Mouse (Mus musculus) Patski (cell line): ENCODE results near the gene Ggct. TPM values are rescaled to one million over a fixed set of nuclear protein-coding genes. Genes with fewer than 3 reads are reported as not detected.
A peak's percentile ranks its signal among the peaks of the same experiment; 100 is the strongest.

Source experiments
- ATAC-seq: fragments of 100-300 bp; one replicate; pipeline ENCODE4 v1.8.0; 2021
- CTCF ChIA-PET: fragments of 350-600 bp; sonication (Branson Sonifier 250); formaldehyde crosslinking; loops from one replicate; lab custom pipeline; 2022; ENCODE audit warnings: inconsistent platforms; lab: Charles Lee
- POLR2A ChIA-PET: fragments of 350-600 bp; sonication (Branson Sonifier 250); formaldehyde crosslinking; loops from one replicate; lab custom pipeline; 2022; ENCODE audit warnings: antibody characterized with exemption, inconsistent platforms; lab: Charles Lee
- DNase-seq: peaks from one replicate; pipeline ENCODE4 v3.0.0-alpha.2; 2011; ENCODE audit warnings: low read depth, low spot score
- H3K27me3 ChIP-seq: fragments of 371-371 bp; one replicate; pipeline ENCODE4 v1.5.1; 2021
- CTCF ChIP-seq: fragments of 100-300 bp; IDR thresholded peaks from one replicate; pipeline ENCODE4 v1.5.1; 2021
- in situ Hi-C: fragments of 300-500 bp; cut with MboI; formaldehyde crosslinking; loops from 3 replicates; pipeline ENCODE4 v1.11.1; 2018; ENCODE audit warnings: low pct_unique_long_range_greater_than_20kb, mixed read lengths
- polyA plus RNA-seq: library from polyadenylated mRNA; unstranded; gene quantifications from one replicate; pipeline ENCODE4 v1.2.3, GENCODE M21; 2021

Gene Ggct
- polyA plus RNA-seq, 1 experiment from 2014 or later = 14.2 TPM

DNA sequence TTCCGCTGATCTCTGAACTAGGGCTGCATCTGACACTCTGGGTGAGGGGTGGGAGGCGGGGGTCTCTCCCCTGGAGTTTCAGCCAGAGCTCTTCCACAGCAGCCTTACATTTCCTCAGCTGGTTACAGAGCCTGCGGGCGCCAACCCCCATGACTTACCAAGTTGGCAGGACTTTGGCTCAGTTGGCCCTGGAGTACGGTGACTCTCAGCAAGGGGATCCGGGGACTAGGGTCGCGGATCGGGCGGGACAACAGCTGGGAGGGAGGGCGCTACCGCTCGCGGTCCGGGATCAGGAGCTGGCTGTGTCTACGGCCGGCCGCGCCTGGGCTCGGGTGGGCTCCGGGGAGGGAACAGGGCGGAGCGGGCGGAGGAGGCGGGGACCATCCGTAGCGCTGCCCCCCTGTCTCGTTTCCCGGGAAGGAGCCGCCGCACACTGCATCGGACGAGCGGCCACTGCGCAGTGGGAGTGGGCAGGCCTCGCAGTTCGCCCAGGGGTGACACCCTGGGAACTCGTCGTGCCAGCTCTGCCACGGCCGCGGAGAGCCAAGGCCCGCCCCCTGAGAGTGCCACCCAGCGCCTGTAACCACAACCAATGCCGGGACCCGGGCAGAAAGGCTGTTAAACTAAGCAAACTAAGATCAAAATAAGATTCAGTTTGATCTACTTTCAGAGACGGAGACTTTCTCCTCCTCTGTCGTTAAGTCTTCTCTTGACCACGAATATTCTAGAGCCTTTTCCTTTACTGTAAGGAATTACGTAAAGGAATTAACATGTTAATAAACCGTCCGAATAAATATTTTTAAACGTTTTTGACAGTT, 20.4 kb downstream of the Ggct start, which contains the start of gene Nod1:
TSS of gene Nod1 (minus strand) at position 502 of the 818 bp plus-strand sequence.
- DNase-seq = peak; percentile 3
- no peak for TF ChIP-seq CTCF
- ChIA-PET CTCF (interaction anchor here (2.6 to 3.0 kb wide), 2 partner anchors 13 to 19 kb away, joined by 9 to 21 read pairs; partner anchors contain the start of gene Ggct), POLR2A (interaction anchor here (0.7 to 0.9 kb wide), 2 partner anchors 20 to 155 kb away, joined by 3 read pairs; no protein-coding TSS in a partner anchor)
- no peaks in the 10 kb centered on the region for H3K27me3 ChIP-seq
- ATAC-seq = peak; percentile 93
- in situ Hi-C loops = no loop called here

DNA sequence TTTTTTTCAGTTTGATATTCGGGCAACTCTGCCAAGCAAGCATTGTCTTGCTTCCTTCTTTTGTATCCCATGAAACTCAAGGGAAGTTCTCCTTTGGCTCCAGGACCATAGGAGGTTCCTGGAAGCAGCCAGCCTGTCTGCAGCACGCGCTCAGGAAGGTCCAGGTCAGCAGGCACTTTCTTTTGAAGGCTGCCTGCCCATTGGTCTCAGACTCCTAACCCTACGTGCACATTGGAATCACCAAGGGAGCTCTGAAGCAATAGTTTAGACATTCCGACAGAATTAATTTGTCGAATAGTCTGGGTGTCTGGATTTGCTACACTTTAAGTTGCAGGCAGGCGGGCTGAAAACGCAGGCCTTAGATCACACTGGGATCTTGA, 21.0 kb downstream of the Ggct start:
- TF ChIP-seq CTCF = no peak
- DNase-seq = peak; percentile 4
- CTCF ChIA-PET = no interaction called here
- H3K27me3 ChIP-seq = no peaks in the 10 kb centered on the region
- in situ Hi-C loops = no loop called here
- peak; percentile 9 for ATAC-seq
- POLR2A ChIA-PET = interaction anchor here (0.7 kb wide), 1 partner anchor 155 kb away, joined by 3 read pairs; no protein-coding TSS in a partner anchor

DNA sequence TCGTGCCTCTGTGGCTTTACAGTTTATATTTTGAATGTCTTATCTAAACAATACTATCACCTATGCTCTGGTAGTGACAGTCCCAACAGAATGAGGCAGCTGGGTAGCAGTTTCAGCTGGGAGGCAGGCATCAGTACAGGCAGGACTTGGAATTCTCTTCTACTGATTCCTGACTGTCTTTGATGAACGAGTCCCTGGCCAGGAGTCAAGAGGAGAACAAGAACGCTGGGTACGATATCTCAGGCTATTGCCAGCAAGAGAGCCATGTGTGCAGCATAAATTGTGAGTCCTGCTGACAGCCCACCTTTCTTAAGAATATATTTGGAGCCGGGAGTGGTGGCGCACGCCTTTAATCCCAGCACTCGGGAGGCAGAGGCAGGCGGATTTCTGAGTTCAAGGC, 22.2 kb downstream of the Ggct start:
- POLR2A ChIA-PET = no interaction called here
- ATAC-seq = no peak
- no peak for DNase-seq
- CTCF ChIA-PET = interaction anchor here (1.4 kb wide), 1 partner anchor 46 kb away, joined by 3 read pairs; no protein-coding TSS in a partner anchor
- H3K27me3 ChIP-seq = no peaks in the 10 kb centered on the region
- in situ Hi-C loops = no loop called here
- TF ChIP-seq CTCF = no peak

DNA sequence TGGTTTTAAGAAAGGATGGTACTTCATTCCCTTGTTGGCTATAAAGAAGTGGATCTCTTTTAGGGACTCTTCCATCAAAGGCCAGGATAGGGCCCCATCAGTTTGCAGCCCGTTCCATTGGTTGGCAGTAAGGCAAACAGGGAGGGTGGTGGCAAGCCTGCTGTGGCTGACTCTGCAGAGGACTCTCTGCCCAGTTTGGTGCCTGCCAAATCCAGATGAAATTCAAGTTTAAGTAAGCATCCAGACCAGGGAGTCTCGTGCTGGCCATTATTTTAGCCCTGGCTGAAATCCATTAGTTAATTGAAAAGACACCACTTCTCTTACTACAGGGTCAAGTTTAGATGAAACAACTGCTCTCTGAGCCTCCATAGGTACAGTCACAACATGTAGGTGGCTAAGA, 22.9 kb downstream of the Ggct start:
- in situ Hi-C loops = no loop called here
- CTCF ChIA-PET = interaction anchor here (1.4 kb wide), 1 partner anchor 46 kb away, joined by 3 read pairs; no protein-coding TSS in a partner anchor
- POLR2A ChIA-PET = no interaction called here
- no peak for DNase-seq
- no peaks in the 10 kb centered on the region for H3K27me3 ChIP-seq
- no peak for ATAC-seq
- TF ChIP-seq CTCF = no peak

DNA sequence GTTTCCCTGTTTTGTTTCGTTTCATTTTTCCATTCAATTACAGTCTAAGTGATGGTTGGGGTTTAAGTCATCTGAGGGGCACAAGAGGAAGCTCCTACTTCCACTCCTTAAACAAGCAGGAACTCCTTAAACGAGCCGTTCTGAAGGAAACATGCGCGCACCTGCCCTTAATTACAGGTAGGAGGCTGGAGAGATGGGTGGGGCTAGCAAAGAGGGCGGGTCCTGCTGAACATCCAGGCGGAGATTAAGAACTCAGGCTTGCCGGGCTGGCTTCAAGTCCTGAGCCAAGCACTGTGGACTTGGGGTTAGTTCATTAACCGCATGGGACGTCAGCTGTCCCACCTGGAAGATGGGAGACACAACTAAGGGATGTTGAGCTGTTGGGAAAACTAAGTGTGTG, 25.2 kb downstream of the Ggct start:
- H3K27me3 ChIP-seq = no peaks in the 10 kb centered on the region
- no peak for DNase-seq
- in situ Hi-C loops = no loop called here
- CTCF ChIA-PET = no interaction called here
- POLR2A ChIA-PET = no interaction called here
- no peak for ATAC-seq
- TF ChIP-seq CTCF = no peak

DNA sequence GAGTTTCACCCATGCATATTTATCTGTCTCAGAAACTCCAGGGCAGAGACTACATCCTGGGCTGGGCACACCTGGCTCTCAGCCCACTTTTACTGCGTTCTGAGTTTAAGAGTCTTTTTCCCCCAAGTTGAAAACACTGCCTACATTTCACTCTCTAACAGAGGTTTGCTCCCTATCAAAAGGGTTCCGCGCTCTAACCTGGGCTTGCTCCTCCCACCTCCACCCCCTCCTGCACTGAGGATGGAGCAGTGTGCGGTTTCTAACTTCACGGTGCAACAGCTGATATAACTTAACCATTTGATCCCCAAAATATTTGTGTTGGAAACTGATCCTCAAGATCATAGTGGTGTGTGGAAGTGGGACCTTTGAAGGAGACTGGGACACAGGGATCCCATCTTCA, 27.5 kb downstream of the Ggct start:
- TF ChIP-seq CTCF = no peak
- H3K27me3 ChIP-seq = no peaks in the 10 kb centered on the region
- DNase-seq (no peak), ATAC-seq (no peak)
- ChIA-PET POLR2A (no interaction called here), CTCF (no interaction called here)
- in situ Hi-C loops = no loop called here

DNA sequence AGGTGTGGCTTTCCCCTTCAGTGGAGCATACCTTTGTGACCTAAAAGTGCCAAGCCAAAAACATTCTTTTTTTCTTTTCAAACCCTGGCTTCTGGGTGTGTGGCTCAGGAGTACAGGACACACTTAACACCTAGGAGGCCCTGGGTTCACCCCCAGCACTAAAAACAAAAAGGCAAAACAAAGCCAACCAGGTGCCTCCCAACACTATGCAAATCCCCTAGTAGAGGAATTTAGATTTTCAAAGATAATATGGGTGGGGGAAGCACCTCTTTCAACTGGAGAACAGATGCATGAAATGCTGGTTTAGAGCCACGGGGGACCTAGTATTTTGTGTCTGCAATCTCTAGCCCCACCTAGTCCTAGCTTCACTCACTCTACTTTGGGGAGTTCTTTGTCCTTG, 28.0 kb downstream of the Ggct start:
- in situ Hi-C loops = no loop called here
- CTCF ChIA-PET = no interaction called here
- ATAC-seq = no peak

DNA sequence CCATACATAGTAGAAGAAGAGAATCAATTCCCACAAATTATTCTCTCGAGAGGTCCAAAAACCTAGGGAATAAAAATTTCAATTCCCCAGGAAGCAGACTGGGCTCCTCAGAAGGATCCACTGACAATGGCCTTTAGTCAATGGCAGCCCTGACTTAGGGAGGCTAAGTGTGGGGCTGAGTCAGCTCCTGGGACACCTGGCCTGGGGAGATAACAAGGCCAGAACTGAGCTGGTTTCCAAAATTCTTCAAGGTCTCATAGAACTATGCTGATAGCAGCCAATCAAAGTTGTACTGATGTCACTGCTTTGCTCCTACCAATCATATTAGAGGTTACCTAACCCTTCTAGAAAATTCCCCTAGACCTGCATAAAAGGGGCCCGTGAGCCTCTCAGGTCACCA, 29.2 kb downstream of the Ggct start:
- ChIA-PET POLR2A (no interaction called here), CTCF (no interaction called here)
- H3K27me3 ChIP-seq = no peaks in the 10 kb centered on the region
- ATAC-seq (no peak), DNase-seq (no peak)
- no peak for TF ChIP-seq CTCF
- in situ Hi-C loops = no loop called here

More for the DNA sequence above, 28.0 kb downstream of the Ggct start:
- no peak for TF ChIP-seq CTCF
- DNase-seq = no peak
- POLR2A ChIA-PET = no interaction called here
- no peaks in the 10 kb centered on the region for H3K27me3 ChIP-seq

DNA sequence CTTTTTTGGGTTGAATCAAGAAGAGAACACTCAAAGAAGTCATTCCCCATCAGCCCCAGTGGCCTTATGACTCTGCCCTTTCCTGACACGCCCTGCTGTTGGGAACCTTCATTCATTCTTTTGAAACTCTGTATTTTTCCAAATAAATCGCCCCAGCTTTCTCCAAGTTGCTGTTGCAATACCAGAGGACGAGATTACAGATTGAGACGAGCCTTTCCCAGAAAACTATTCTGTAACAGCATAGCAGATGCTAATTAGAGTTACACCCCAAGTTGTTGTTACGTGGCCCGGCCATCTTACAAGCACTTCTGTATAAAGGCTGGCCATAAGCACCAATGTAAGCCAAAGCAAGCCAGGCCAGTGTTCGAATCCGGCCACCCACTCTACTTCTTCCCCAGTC, 35.1 kb downstream of the Ggct start:
- in situ Hi-C loops = no loop called here
- ChIA-PET CTCF (no interaction called here), POLR2A (no interaction called here)
- no peak for ATAC-seq
- no peaks in the 10 kb centered on the region for H3K27me3 ChIP-seq
- DNase-seq = no peak
- no peak for TF ChIP-seq CTCF

DNA sequence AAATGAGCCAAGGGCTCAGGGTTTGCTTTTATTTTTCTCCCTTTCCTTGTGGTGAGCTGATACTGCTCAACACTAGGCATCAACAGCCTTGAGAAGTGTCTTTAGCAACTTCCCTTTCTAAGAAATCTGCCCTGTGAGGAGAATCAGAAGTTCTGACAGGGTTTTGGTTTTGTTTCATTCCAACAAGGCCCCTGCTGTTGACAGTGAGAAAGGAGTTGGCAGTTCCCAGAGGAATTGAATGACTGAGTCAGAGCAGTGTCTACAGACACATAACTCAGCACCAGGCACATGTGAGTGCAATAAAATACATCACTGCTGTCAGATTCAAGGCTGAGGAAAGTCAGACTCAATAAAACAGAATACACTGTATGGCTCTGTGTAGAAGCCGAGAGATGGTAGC, 36.3 kb downstream of the Ggct start:
- in situ Hi-C loops = no loop called here
- peak; percentile 2 for DNase-seq
- ChIA-PET POLR2A (interaction anchor here (0.6 kb wide), 1 partner anchor 1568 kb away, joined by 5 read pairs; no protein-coding TSS in a partner anchor), CTCF (interaction anchor here (1.1 kb wide), 1 partner anchor 18 kb away, joined by 3 read pairs; no protein-coding TSS in a partner anchor)
- TF ChIP-seq CTCF = no peak
- no peak for ATAC-seq
- no peaks in the 10 kb centered on the region for H3K27me3 ChIP-seq

DNA sequence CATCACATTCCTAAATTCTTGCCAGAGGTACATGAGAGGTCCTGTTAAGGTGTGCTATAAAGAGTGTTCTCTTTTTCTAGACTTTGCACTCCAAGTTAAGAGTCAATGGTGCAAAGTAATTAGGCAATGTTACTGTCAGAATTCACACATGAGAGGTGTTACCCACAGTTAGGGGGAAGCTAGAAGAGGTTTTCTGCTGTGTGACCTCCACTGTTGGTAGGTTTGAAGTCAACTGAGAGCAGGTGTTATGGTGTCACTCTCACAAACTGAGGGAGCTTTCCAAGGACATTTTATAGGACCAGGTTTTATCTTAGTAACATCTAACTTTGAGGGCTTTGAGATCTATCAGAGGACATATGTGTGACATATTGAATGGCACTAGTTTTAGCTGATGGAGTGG, 36.8 kb downstream of the Ggct start:
- in situ Hi-C loops = no loop called here
- H3K27me3 ChIP-seq = no peaks in the 10 kb centered on the region
- ATAC-seq = no peak
- POLR2A ChIA-PET = interaction anchor here (0.6 kb wide), 1 partner anchor 1569 kb away, joined by 5 read pairs; no protein-coding TSS in a partner anchor
- CTCF ChIA-PET = interaction anchor here (1.1 kb wide), 1 partner anchor 17 kb away, joined by 3 read pairs; no protein-coding TSS in a partner anchor
- no peak for DNase-seq
- TF ChIP-seq CTCF = no peak
